Mouse (Mus musculus): ENCODE measurements around the gene Abraxas1.

Gene Abraxas1

DNA sequence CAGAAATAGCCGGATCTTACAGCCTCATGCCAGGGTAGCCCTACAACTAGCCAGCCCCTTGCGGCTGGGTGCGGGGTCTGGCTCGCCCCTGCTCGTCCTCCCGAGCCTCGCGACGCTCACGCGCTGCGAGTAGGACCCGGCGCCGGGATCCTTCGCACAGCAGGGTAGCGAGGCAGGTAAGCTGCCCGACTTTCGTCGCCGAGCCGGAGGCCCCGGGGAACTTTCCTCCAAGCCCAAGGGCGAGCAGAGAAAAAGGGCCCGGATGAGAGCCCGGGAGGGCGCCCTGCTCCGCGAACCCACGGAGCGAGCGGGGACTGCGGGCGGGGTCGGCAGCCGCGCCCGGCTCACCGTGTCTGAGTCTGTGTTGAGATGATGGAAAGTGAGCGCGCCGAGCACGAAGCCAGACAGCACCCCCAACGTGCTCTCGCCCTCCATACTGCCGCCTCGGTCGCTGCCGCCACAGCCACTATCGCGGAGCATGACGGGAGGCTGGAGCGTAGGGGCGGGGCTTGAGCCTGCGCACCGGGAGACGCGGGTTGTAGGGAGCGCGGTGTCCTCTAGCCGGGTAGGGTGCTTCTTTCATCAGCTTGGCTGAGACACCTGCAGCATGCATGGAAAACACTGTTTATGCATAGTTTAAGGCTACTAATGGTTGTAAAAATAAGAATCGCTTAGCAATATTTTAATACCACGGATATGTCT lies at the start of gene Abraxas1:
Gene Abraxas1 (minus strand): TSS at position 483 of the 702 bp plus-strand sequence.
- peak; percentile 68 to 74 for DNase-seq (ENCODE audit: low spot score in 2 of 2)

DNA sequence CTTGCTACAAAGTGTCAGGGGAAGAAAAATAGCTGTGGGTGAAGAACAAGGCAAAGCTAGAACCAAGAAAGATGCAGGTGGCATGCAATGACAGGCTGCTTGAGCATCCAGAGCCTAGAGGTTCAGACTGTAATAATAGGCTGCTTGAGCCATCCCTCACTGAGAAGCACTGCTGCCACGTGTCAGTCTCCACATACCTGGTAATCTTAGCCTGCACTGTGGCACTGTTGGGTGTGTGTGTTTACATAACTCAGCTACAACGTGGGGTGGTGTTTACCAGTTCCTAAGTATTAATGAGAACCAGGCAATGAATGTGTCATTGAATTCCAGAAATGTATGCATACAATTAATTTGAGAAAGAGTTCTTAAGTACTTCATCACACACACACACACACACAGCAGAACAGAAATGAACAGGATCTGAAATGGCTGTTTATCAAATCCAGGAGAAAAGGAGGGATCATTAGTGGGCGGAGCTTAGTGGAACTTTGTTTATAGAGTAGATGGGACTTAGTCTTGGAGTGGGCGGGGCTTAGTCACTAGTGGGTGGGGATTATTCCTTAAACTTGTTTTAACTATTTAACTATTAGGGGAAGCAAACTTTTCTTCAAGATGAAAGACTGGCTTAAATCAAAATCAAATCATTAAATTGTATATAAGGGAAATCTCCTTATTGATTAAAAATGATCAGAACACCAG lies 48.6 kb upstream of the Abraxas1 start:
- DNase-seq (ENCODE audit: low spot score in 2 of 2) = no peak

DNA sequence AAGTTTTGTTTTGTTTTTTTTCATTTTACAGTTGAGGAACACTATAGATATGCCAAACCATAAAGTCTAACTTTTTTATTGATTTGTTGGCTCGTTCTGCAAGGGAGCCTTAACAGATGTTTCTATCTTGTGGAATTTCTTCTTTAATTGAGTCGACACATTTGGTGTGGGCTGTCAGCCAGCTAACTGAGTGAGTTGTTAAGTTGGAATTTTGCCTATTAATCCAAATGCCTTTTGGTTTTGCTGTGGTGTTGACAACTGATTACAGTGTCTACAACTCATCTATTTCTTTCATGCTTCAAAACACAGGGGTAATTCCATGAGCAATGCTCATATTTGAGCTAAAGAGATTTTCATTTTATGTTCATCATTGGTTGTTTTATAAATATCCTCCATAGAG lies 45.4 kb upstream of the Abraxas1 start:
- no peak for DNase-seq (ENCODE audit: low spot score in 2 of 2)

DNA sequence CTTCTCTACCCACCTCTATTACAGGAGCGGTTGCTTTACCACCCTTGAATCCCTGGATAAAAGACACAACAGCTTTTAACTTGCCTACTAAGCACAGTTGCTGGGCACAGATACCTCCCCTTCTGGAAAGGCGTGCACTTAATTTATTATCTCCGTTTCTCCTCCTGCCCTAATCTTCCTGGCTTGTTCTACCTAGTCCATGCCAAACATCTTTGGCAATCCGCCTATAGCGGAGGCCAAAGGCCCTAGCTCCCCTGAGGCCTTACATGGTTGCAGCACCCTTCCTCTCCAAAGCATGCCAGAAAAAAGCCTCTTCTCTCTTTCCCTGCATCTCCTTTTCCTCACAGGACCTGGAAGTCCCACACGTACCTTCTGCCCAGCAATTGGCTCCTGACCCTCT lies 43.7 kb upstream of the Abraxas1 start:
- no peak for DNase-seq (ENCODE audit: low spot score in 2 of 2)

DNA sequence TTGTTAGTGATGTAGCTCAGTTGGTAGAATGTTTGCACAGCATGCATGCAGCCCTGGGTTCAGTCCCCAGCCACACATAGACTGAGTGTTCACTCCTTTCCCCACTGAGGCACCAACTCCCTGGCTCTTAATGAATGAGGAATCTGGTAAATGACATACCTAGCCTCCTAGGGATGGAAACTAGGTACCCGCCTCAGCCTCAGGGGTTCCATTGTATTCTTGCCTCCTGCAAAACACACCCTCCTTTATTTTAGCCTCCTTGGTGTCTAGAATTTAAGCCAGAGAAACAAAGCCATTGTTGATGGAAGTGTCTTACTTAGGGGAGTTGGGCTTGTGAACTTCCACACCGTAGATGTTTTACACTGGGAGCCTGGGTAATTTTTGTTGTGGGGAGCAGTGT lies 42.3 kb upstream of the Abraxas1 start:
- no peak for DNase-seq (ENCODE audit: low spot score in 2 of 2)

DNA sequence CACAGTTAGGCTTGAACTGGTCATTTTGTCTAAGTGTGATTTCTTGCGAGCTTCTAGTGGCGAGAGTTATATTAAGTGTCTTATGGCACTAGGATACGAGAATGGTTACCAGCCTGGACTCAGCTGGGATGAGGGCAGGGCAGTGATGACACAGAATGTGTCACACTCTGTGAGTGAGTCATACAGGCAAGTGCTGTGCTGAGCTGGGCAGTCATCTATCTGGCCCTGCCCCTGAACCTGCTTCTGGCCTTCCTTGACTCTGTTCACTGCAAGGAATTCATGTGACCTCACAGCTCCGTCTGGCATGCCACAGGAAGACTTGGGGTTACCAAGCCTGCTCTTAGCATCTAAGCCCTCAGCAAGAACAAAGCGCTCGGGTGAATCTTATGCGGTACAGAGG lies 41.0 kb upstream of the Abraxas1 start:
- no peak for DNase-seq (ENCODE audit: low spot score in 2 of 2)

DNA sequence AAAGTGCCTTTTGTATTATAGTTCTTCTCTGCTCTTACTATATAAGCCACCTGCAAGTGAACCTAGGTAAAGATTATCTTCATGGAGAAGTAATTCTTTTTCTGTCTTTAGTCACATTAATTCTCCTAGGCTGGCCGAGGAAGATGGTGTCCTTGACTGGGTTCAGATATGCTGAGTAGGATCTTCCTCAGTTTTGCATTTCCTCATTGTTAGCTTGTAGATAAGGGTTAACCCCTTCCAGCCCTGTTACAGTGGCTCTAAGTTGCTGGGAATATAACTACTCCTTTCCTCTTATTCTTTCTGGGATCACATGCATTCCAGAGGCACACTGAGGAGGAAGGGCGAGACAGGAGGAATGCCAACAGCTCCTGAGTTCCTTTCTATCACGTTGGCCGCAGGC lies 40.4 kb upstream of the Abraxas1 start:
- DNase-seq (ENCODE audit: low spot score in 2 of 2) = no peak

DNA sequence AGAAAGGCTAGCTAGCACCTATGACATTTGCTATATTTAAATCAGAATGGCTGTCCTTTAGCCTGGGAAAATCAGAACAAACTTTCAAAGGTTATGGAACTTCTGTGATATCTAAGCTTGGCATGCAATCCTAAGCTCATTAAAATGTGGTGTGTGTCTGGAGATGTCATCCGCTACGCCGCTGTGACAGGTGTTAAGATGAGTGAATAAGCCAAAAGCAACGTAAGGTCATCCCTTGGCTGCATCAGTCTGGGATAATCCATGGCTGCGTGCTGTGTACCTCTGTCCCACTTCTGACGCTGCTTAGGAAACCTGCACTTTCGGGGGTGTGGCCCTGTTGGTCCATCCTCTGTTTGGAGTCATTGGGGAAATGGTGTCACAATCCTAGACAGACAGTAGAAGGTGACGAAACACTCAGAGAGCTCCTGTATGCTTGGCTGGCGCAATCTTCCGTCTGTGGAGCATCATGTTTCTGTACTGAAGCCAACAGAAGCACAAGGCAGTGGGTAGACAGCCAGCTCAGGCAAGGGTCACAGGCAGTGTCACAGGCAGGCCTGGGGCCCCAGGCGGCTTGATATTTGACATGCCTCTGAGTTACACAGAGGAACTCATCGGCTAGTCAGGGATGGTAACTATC lies 39.8 kb upstream of the Abraxas1 start:
- DNase-seq (ENCODE audit: low spot score in 2 of 2) = no peak

DNA sequence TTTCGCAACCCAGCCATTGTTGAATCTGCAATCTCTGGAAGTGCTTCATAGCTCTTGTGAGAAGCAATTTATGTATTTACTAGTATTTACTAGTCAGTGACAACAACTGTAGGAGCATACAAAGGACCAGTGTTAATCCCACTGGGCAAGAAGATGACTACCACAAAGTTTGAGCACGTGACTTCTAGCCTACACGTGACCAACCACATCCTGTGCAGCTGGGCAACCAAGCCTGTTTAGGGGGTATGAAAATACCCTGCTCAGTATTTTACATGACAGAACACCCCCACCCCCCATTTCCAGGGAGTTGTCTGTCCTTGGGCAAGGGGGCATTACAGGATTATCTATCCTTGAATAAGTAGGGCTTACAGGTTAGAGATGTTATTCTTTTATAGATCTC lies 35.8 kb upstream of the Abraxas1 start:
- no peak for DNase-seq (ENCODE audit: low spot score in 2 of 2)

DNA sequence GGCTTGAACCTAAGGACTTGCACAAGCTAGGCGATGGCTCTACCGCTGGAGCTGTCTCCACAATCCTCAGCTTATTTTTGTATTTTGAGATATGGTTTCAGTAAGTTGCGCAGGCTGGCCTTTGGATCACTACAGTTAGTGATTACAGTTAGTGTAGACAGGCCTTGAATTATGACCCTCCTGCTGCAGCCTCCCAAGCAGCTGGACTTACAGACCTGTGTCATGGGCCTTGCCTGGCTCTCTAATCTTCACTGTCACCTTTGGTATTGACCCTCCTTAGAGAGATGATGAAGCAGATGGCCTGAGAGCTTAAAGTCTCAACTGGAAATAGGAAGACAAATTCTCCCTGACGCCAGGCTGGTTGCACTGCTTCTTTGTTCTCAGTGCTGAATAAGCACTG lies 33.2 kb upstream of the Abraxas1 start:
- no peak for DNase-seq (ENCODE audit: low spot score in 2 of 2)

DNA sequence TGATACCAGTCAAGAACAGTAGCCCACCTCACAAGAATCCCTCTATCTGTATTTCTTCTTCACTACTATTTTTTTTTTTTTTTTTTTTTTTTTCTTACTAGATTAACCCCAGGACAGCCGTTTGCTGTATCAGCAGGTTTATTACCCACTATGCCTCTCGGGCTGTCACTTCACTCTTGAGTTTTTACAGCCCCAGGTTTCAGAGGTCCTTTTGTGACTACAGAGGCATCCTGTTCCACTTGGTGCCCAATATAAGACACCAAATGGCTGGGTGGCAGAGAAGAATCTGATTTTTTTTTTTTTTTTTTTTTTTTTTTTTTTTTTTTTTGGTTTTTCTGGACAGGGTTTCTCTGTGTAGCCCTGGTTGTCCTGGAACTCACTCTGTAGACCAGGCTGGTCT lies 26.4 kb upstream of the Abraxas1 start:
- DNase-seq (ENCODE audit: low spot score in 2 of 2) = no peak

DNA sequence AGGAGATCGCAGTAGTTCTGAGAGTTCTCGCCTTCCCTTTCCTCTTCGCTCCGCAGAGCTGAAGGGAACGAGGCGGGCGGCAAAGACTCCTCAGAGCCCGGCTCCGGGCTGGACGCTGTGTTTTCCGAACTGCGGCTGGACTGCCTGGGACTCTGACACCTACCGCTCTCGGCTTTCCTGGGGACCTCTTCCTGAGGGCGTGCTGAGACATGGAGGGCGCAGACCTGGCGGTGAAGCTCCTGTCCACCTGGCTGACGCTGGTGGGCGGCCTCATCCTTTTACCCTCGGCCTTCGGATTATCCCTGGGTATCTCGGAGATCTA lies 25.8 kb upstream of the Abraxas1 start:
- no peak for DNase-seq (ENCODE audit: low spot score in 2 of 2)

DNA sequence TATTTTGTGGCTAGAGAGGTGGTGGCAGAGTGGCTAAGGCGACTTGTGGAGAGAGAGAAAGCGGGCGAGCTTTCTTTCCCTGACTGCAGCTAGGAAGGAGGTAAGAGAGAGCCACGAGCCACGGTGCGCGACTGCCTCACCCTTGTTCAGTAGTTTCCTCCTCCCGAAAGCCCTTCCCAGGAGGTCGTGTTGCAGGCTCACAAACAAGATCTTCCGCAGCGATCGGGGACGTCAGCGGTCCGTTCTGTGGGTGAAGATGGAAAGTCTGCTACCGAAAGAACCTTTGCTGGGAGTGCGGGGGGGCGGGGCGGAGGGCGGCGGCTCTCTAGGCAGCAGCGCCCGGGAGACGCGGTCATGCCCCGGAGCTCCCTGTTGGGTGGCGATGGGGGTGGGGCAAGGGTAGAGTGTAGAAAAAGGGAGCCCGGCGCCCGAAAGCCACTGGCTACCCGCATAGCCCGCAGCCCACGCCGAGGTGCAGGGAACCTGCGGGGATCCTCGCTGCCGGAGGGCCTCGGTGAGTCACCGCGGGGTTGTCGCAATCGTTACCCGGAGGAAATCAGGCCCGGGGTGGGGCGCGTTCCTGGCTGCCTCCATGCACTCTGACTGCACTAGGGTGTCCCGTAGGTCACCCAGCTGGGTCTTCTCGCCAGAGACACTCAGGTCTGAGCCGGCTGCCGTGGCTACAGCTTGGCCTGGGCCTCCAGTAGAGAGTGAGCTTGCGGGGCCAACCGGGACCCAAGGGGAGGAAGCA lies 25.3 kb upstream of the Abraxas1 start:
- peak; percentile 18 to 30 for DNase-seq (ENCODE audit: low spot score in 2 of 2)

DNA sequence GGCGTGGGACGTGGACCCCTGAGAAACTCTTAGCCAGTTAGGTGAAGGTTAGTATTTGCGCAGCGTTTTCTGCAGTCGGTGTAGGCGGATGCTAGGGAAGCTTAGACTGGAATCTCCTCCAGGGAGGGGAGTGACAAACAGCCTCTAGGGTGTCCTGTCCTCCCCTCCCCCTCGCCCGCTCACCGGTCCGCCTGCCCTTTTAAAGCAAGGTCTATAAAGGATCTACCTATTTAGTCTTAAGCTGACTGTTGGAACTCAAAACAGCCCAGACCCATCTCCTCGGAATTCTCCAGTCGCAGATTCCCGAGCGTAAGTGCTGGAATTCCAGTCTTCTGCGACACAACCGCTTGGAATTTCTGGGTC lies 24.7 kb upstream of the Abraxas1 start, which contains the start of gene Gpat3:
Gene Gpat3 (plus strand): TSS at position 229 of the 363 bp plus-strand sequence.
- no peak for DNase-seq (ENCODE audit: low spot score in 2 of 2)

DNA sequence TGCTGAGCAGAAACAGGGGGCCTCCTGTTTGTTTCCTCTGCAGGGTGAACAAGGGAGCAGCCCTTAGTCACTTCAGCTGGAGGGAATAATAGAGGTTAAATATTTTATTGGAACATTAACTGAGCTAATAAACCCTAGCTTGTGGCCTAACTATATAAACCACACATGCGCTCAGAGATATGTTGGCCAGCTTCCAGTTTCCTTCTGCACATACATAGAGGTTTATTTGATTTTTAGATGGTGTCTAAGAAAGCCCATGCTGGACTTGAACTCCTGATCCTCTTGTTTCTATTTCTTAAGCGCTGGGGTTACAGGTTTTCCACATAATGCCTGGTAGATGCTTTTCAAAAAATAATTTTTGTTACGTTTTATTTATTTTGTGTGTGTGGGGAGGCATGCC lies 23.7 kb upstream of the Abraxas1 start:
- no peak for DNase-seq (ENCODE audit: low spot score in 2 of 2)

DNA sequence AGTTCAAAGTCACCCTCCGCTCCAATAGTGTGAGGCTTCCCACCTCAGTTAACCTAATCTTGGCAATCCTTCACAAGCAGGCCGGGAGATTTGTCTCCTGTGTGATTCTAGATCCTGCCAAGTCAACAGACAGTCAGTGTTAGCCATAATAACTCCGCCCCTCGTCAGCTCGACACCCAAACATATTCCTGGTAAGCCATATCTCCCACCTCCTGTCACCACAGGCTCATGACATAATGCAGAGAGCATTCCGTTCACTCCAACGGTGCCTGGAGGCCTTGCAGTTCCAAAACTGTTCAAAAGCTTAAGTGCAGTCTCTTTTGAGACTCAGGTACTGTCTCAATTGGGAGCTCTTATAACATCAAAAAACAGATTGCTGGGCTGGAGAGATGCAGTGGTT lies 17.1 kb upstream of the Abraxas1 start:
- no peak for DNase-seq (ENCODE audit: low spot score in 2 of 2)

DNA sequence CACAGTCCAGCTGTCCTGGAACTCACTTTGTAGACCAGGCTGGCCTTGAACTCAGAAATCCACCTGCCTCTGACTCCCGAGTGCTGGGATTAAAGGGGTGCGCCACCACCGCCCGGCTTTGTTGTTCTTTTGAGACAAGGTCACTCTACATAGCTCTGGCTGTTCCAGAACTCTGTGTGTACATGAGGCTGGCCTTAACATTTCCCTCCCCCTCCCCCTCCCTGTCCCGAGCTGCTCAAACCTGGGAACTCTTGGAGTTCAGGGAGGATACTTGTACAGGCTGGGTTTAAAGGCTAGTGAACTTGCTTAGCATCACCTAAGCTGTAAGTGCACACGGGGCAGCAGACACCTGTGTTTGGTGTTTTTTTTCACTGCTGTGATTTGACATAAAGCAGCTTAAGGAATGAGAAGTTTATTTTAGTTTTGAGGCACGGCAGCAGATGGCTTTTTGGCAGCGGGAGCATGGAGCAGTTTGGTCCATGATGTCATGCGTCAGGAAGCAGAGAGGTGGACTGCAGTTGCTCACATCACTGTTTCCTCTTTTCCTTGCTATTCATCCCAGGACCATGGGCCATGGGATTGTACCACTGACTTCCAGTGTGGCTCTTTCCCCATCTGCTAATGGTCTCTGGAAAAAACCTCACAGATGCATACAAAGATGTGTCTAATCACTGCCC lies 15.2 kb upstream of the Abraxas1 start:
- DNase-seq (ENCODE audit: low spot score in 2 of 2) = no peak

DNA sequence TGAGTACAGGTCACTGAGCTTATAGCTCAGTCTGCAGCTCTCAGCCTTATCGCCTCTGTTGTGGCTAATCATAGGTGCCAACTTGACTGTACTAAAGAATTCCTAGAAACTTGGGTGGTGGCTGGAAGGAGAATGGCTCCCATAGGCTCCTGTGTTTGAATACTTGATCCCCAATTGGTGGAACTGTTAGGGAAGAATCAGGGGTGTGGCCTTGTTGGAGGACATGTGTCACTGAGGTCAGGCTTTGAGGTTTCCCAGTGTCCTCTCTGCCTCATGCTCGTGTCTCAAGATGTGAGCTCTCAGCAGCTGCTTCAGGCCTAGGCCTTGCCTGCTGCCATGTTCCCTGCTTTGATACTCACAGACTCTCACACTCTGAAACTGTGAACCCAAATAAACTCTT lies 13.1 kb upstream of the Abraxas1 start:
- DNase-seq (ENCODE audit: low spot score in 2 of 2) = no peak

DNA sequence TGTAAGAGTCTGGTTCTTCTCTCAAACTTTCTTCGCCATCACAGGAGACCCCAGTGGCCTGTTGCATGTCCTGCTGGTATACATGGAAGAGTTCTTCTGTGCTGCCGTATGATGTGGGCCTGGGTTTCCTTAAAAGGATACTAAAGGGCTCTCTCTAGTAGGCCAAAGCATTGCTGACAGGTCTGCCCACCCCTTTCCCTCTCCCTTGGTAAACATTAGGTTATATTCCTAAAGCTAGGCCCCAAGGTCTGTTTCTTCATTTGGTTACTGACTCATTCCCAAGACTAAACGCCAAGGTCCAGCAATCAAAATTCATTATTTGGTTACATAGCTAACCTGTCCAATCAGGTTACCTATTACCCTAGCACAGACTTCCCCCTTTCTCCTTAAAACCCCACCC lies 11.9 kb upstream of the Abraxas1 start:
- DNase-seq (ENCODE audit: low spot score in 2 of 2) = no peak

DNA sequence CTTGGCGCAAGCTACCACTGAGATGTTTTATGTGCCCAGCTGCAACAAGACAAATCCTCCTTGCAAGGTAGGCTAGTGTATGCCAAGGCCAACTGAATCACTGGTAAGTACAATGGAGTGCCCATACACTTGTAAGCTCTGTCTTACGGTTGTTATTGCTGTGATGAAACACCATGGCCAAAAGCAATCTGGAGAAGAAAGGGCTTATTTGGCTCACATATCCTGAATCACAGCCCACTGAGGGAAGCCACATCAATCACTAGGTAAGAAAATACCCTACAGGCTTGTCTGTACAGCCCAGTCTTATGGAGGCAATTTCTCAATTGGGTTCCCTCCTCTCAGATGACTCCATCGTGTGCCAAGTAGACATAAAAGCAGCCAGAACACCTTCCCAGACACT lies 7.9 kb upstream of the Abraxas1 start:
- no peak for DNase-seq (ENCODE audit: low spot score in 2 of 2)

DNA sequence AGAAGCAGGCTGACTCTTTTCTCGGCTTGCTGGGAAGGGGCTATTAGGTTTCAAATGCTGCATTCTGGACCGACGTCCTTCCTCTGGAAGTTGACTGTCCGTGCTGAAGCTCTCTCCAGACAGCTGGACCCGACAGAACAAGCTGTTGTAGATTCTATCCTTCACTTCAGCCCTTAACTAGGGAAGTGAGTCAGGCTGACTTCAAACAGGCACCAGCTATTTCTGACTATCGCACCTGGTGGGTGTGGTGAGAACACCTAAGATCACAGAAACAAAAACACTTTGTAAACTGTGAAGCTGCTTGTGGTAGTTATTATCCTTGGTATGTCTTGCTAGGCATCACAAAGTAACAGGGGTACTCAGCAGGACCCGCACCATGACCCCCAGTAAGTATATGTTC lies 5.8 kb upstream of the Abraxas1 start:
- no peak for DNase-seq (ENCODE audit: low spot score in 2 of 2)

DNA sequence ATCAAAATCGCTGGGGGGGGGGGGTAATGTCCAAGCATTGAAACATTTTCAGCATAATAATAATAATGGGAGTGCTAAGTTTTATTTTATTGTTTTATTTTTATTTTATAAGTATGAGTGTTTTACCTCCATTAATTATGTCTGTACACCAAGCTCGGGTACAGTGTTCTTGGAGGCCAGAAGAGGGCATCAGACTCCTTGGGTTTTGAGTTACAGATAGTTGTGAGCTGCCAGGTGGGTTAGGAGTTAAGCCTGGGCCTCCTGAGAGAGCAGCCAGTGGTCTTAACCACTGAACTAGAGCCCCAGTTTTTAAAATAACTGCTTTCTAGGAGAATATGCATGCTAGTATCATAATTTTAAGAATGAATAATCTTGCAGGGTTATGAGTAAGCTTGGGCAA lies 5.2 kb upstream of the Abraxas1 start:
- DNase-seq (ENCODE audit: low spot score in 2 of 2) = no peak

Measured in frontal cortex, postnatal 25 days (tissue).